Mouse (Mus musculus): ENCODE data around the gene Svopl. TPM values are rescaled to one million over a fixed set of nuclear protein-coding genes. Genes with fewer than 3 reads are reported as not detected.

The Svopl gene
- total RNA-seq, 2 experiments from 2014 or later, result 0.47 to 0.67 TPM

DNA sequence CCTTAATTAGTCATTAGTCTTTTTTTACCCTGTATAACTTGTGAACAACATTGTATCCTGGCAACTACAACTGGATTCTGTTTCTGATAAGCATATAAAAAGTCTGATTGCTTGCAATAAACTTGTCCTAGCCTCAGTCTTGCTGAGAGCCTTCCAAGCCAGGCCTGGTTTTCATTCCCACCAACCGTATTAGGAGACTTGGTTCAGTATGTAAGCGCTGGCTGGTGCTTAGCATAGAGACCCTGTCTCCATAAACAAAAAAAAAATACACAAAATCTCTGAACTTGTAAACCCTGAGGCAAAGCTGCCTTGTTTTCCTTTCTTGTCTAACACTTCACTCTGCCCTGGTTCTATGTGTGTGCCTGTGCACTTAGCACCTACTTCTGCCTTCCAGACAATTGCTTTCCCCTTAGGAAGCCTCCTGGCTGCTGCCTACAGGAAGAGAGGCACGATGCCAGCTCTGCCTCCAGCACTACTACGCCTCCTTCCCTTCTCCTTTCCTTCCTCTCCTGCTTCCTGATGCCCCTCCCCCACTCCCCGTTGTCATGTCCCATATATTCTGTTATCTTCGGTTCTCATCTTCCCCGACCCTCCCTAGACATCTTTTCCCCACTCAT lies 14.8 kb downstream of the Svopl start:
- DNase-seq, result peak; percentile 30 to 32

- no peak for DNase-seq
Measured at GRCm38 (mm10) chr6:38028205-38028604, 18.6 kb downstream of the Svopl start.

DNA sequence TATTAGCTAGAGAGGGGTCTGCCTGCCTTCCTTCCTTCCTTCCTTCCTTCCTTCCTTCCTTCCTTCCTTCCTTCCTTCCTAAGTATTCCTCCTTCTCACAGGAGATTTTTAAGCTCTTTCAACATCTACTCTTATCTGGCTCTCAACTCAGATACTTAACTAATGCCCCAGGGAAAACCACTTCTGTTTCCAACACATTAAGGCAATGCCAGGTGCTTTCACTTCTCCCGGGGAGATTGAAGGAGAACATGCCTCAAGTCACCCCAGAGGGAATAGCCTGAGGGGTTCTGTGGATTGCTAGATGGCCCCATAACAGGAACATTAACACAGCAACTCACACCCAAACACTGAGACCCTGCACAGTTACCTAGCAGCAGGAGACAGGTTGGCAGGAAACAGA lies 19.0 kb downstream of the Svopl start:
- DNase-seq, result no peak

DNA sequence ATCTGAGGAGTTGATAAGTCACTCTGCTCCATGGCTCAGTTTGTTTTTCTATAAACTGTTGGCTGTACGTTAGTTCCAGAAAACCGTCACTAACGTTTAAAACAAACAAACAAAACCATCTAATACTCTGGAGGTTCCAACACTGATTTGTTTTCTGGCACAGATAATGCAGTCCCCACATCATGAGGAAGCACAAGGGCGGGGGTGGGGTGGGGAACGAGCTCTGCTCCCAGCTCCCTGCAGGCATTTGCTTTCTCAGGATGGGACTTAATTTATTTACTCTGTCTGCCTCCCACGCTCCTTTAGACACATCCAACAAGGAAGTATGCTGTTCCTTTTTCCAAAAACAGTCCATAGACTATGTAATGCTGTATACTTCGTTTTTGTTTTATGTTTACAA lies 23.5 kb downstream of the Svopl start:
- peak in 1 of 2 experiments; percentile 21 for DNase-seq

DNA sequence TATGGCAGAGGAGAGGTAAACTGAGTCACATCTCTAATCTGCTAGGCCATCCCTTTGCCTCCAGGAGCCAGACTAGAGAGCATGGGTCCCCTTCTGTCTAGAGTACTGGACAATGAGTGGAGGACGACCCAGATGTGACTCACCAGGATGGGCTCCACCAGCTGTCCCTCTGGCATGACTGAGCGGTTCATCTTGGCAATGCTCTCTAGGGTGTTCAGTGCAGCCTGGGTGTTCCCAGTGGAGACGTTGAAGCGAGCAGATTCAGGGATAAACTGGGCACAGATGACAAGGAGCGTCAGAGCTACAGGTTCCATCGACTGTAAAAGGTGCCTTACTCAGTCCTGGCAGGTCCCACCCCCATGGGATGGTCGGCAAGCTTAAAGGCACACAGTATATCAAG lies 25.4 kb downstream of the Svopl start:
- DNase-seq, result no peak

GRCm38 (mm10) chr6:38012829-38013228 lies 34.0 kb downstream of the Svopl start:
- DNase-seq, result no peak

GRCm38 (mm10) chr6:38007459-38007858 lies 39.3 kb downstream of the Svopl start:
- peak; percentile 55 to 74 for DNase-seq

- no peak for DNase-seq
Measured at GRCm38 (mm10) chr6:37967386-37967785, 79.4 kb downstream of the Svopl start.

DNA sequence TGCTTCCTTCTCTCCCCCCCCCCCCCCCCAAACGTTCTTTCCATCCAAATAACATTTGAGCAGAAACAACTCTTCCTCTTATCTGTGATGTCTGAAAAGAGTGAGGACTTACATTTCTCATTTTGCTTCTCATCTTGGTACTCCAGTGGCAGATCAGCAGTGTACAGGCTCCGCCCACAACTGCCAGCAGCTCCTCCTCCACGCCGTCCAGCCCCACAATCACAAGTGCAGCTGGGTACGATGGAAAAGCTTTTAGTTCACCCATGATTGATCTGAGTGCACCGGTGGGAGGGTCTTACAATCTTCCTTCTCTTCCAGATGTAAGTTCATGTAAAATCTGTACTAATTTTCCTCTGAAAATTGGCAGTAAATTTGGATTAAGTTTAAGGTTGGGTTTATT lies 95.5 kb downstream of the Svopl start:
- DNase-seq, result no peak

- no peak for DNase-seq
Measured at GRCm38 (mm10) chr6:37936498-37936897, 110.3 kb downstream of the Svopl start.

Other genes starting within 250 kb of the Svopl start
- gene Trim24, start 176.2 kb downstream of the Svopl start, total RNA-seq (2021), result 10 to 100 TPM; 31.4 to 32.3 TPM
- not detected for gene Tmem213, start 62.3 kb upstream of the Svopl start, total RNA-seq (2021)
- 1 to 10 TPM in 1 of 2 experiments, under 1 TPM in 1; 0.72 to 1.4 TPM for gene Atp6v0a4, start 77.6 kb upstream of the Svopl start, total RNA-seq (2021)
- gene D630045J12Rik, start 207.0 kb upstream of the Svopl start, total RNA-seq (2021), result 1 to 10 TPM; 1.6 TPM